In genomic region chr19:8594518-8594917, GRCm38 (mm10) we compare ENCODE assay signal across 16 mouse cellular contexts. TPM values are rescaled to one million over a fixed set of nuclear protein-coding genes. Genes with fewer than 3 reads are reported as not detected.
DNase-seq lines count a peak whose midpoint lies in the region; ATAC-seq and TF ChIP-seq lines count a peak whose summit lies in the region.
"Had no signal": no experiment of that assay in that cellular context is flagged by ENCODE, and none has a peak within 500 bp of the region (broad histone marks: within the 10 kb centered on the region; RNA-seq: fewer than 3 reads in every experiment).

No protein-coding gene starts in this region.

- H3K27ac ChIP-seq in forebrain, embryonic 11.5 days (ENCODE audit: low read depth, low read length): no peak overlapping the region
- H3K27ac ChIP-seq in forebrain, embryonic 13.5 days: no peak overlapping the region
- no peak overlapping the region for H3K27ac ChIP-seq in kidney, postnatal 0 days
- H3K27ac ChIP-seq: hindbrain, embryonic 13.5 days had no signal

- H3K4me1 ChIP-seq in forebrain, embryonic 11.5 days (replicated peaks; ENCODE audit: control insufficient read depth, insufficient read depth, low read length): no peaks in the 10 kb centered on the region; the same call in 1 of the 2 replicates
- no peaks in the 10 kb centered on the region for H3K4me1 ChIP-seq in forebrain, embryonic 13.5 days
- 0 out of 2 replicates have a peak, but pooled peaks cover 4% of the 10 kb centered on the region for H3K4me1 ChIP-seq in kidney, postnatal 0 days (replicated peaks; ENCODE audit: insufficient read depth, low read length)

- peak; percentile 54 for DNase-seq in forebrain, embryonic 11.5 days (ENCODE audit: low spot score)
- DNase-seq in kidney, postnatal 0 days (ENCODE audit: low spot score): no peak
- DNase-seq in kidney, adult 9 months: no peak
- peak; percentile 47 for DNase-seq in R1 (ENCODE audit: low read depth, low spot score)
- peak; percentile 36 to 64 for DNase-seq in kidney, postnatal 4 days
- no peak for DNase-seq in frontal cortex, postnatal 25 days (ENCODE audit: low spot score in 2 of 2)
- DNase-seq in right cerebral cortex, adult 2 months (ENCODE audit: low spot score in 2 of 2): no peak
- DNase-seq: adrenal gland, postnatal 36 days; cerebellum, postnatal 36 days; gastrocnemius, postnatal 10 days had no signal

- no peaks in the 10 kb centered on the region for H3K27me3 ChIP-seq in forebrain, embryonic 11.5 days (ENCODE audit: control insufficient read depth, insufficient read depth, low read length)
- no peaks in the 10 kb centered on the region for H3K27me3 ChIP-seq in forebrain, embryonic 13.5 days
- H3K27me3 ChIP-seq in kidney, postnatal 0 days (ENCODE audit: insufficient read depth, low read length): no peaks in the 10 kb centered on the region
- H3K27me3 ChIP-seq: hindbrain, embryonic 13.5 days had no signal

- 0% methylated on average over 1 of the region's 1 CpGs for WGBS in forebrain, embryonic 11.5 days
- WGBS in forebrain, embryonic 13.5 days: 4% methylated on average over 1 of the region's 1 CpGs
- WGBS in kidney, postnatal 0 days: 0% methylated on average over 1 of the region's 1 CpGs

- no peaks in the 10 kb centered on the region for H3K9me3 ChIP-seq in forebrain, embryonic 11.5 days (ENCODE audit: control insufficient read depth, low read length)
- no peaks in the 10 kb centered on the region for H3K9me3 ChIP-seq in forebrain, embryonic 13.5 days (replicated peaks)
- no peaks in the 10 kb centered on the region for H3K9me3 ChIP-seq in kidney, postnatal 0 days (replicated peaks; ENCODE audit: low read length)
- H3K9me3 ChIP-seq: hindbrain, embryonic 13.5 days; megakaryocyte, embryonic 14.5 days had no signal

- no peak overlapping the region for H3K4me2 ChIP-seq in forebrain, embryonic 11.5 days (ENCODE audit: low read depth, low read length, severe bottlenecking)
- no peak overlapping the region for H3K4me2 ChIP-seq in forebrain, embryonic 13.5 days
- peak overlapping the region; percentile 25; the same call in 1 of the 2 replicates for H3K4me2 ChIP-seq in kidney, postnatal 0 days (ENCODE audit: low read length)
- H3K4me2 ChIP-seq: heart, embryonic 11.5 days; hindbrain, embryonic 13.5 days had no signal

- no peak for ATAC-seq in forebrain, embryonic 11.5 days (replicated peaks; ENCODE audit: low FRiP score)
- ATAC-seq in forebrain, embryonic 13.5 days: no peak
- ATAC-seq in kidney, postnatal 0 days (replicated peaks; ENCODE audit: low FRiP score, low read depth): no peak

- no peak overlapping the region for H3K9ac ChIP-seq in forebrain, embryonic 11.5 days (ENCODE audit: low read length)
- no peak overlapping the region for H3K9ac ChIP-seq in forebrain, embryonic 13.5 days
- H3K9ac ChIP-seq in kidney, postnatal 0 days (ENCODE audit: low read depth, low read length): no peak overlapping the region
- H3K9ac ChIP-seq: hindbrain, embryonic 13.5 days had no signal

- no peak for TF ChIP-seq CTCF in kidney, postnatal 0 days (IDR thresholded peaks at IDR 0.05; ENCODE audit: low read depth)

- no peaks in the 10 kb centered on the region for H3K36me3 ChIP-seq in forebrain, embryonic 11.5 days (ENCODE audit: control insufficient read depth, insufficient read depth, low read length)
- H3K36me3 ChIP-seq in forebrain, embryonic 13.5 days (ENCODE audit: poor library complexity, severe bottlenecking): no peaks in the 10 kb centered on the region
- H3K36me3 ChIP-seq in kidney, postnatal 0 days (ENCODE audit: insufficient read depth, low read length): no peaks in the 10 kb centered on the region
- H3K36me3 ChIP-seq: hindbrain, embryonic 13.5 days had no signal

- no peak overlapping the region for H3K4me3 ChIP-seq in forebrain, embryonic 11.5 days (ENCODE audit: low read depth, low read length)
- H3K4me3 ChIP-seq in forebrain, embryonic 13.5 days: no peak overlapping the region
- H3K4me3 ChIP-seq in kidney, postnatal 0 days (replicated peaks; ENCODE audit: low read depth, low read length): no peak overlapping the region
- H3K4me3 ChIP-seq: erythroblast, embryonic 14.5 days; hindbrain, embryonic 13.5 days; megakaryocyte, embryonic 14.5 days had no signal

RNA-seq across cellular contexts. Expression of gene Slc22a8, which starts 3.5 kb away (rescaled TPM):
- 0.16 and 0.41 TPM in 2 replicates for polyA plus RNA-seq in forebrain, embryonic 11.5 days (2014; fragmentation: Nextera tagmentation; extraction: Ambion mirVana)
- 1.3 and 1.6 TPM in 2 replicates for polyA plus RNA-seq in forebrain, embryonic 13.5 days (2015; fragmentation: Nextera tagmentation; extraction: Ambion mirVana)
- polyA plus RNA-seq in kidney, postnatal 0 days (2015; fragmentation: Nextera tagmentation; extraction: Ambion mirVana): 19.2 and 25.5 TPM in 2 replicates
- polyA plus RNA-seq: erythroblast, embryonic 14.5 days had no signal

RNA-seq across cellular contexts. Expression of gene Slc22a6, which starts 23.3 kb away (rescaled TPM):
- polyA plus RNA-seq in forebrain, embryonic 11.5 days (2014; fragmentation: Nextera tagmentation; extraction: Ambion mirVana): 0.13 and 0.36 TPM in 2 replicates
- polyA plus RNA-seq in forebrain, embryonic 13.5 days (2015; fragmentation: Nextera tagmentation; extraction: Ambion mirVana): 1.6 and 3.2 TPM in 2 replicates
- polyA plus RNA-seq in kidney, postnatal 0 days (2015; fragmentation: Nextera tagmentation; extraction: Ambion mirVana): 73.8 and 93.1 TPM in 2 replicates
- polyA plus RNA-seq: erythroblast, embryonic 14.5 days; heart, embryonic 11.5 days; liver, embryonic 16.5 days had no signal

Comparison
In these comparisons a context has a peak if more than half of its experiments do, and no peak if none do; other contexts are left out.
1. DNase-seq: peak in forebrain, embryonic 11.5 days (single experiment), R1 (single experiment) and kidney, postnatal 4 days (2 of 2); none in kidney, postnatal 0 days (single experiment), kidney, adult 9 months (single experiment), frontal cortex, postnatal 25 days (0 of 2) and right cerebral cortex, adult 2 months (0 of 2).
2. RNA of gene Slc22a6, which starts 23.3 kb away (polyA plus RNA-seq): 73.8 to 93.1 TPM in kidney, postnatal 0 days; 1.6 to 3.2 TPM in forebrain, embryonic 13.5 days and 0.13 to 0.36 TPM in forebrain, embryonic 11.5 days; every median in the first group is over 10 times any median in the second.